Mouse (Mus musculus): ENCODE measurements at regions not wholly inside any gene's neighbourhood (a gene's known extent, or its start where the extent isn't known, plus 50 kb on each side); places are given as distances from the start of the nearest gene placed in this dataset.
"Not testable (repeated sequence)": the region's sequence is repeated elsewhere in the genome, so short reads cannot be mapped to it uniquely, and the experiment has no call there.

GRCm38 (mm10) chr19:35034408-35034807 is 112.2 kb downstream of the Kif20b start:
- no peak for ATAC-seq (replicated peaks; ENCODE audit: poor library complexity, severe bottlenecking)

GRCm38 (mm10) chr19:35045576-35045975 is 123.4 kb downstream of the Kif20b start:
- ATAC-seq (replicated peaks; ENCODE audit: poor library complexity, severe bottlenecking): no peak

- ATAC-seq (replicated peaks; ENCODE audit: poor library complexity, severe bottlenecking): no peak
These were observed 144.3 kb downstream of the Kif20b start for GRCm38 (mm10) chr19:35066352-35066935.

GRCm38 (mm10) chr19:35081126-35081525 is 159.0 kb downstream of the Kif20b start:
- ATAC-seq (replicated peaks; ENCODE audit: poor library complexity, severe bottlenecking): no peak

GRCm38 (mm10) chr19:35101244-35101643 is 179.1 kb downstream of the Kif20b start:
- no peak for ATAC-seq (replicated peaks; ENCODE audit: poor library complexity, severe bottlenecking)

GRCm38 (mm10) chr19:35114313-35114712 is 192.2 kb downstream of the Kif20b start:
- no peak for ATAC-seq (replicated peaks; ENCODE audit: poor library complexity, severe bottlenecking)

GRCm38 (mm10) chr19:35125278-35125677 is 203.1 kb downstream of the Kif20b start:
- 0 out of 2 replicates have a peak, but pooled peaks have one; percentile 22 for ATAC-seq (replicated peaks; ENCODE audit: poor library complexity, severe bottlenecking)

GRCm38 (mm10) chr19:35126594-35127051 is 204.5 kb downstream of the Kif20b start:
- ATAC-seq (replicated peaks; ENCODE audit: poor library complexity, severe bottlenecking): peak; percentile 38; the same call in 1 of the 2 replicates

- no peak; the same call in 1 of the 2 replicates for ATAC-seq (replicated peaks; ENCODE audit: poor library complexity, severe bottlenecking)
These were observed 205.9 kb downstream of the Kif20b start for GRCm38 (mm10) chr19:35128104-35128503.

GRCm38 (mm10) chr19:35143131-35143530 is 221.0 kb downstream of the Kif20b start:
- ATAC-seq (replicated peaks; ENCODE audit: poor library complexity, severe bottlenecking): no peak

GRCm38 (mm10) chr19:35143781-35144180 is 221.6 kb downstream of the Kif20b start:
- peak; percentile 91 for ATAC-seq (replicated peaks; ENCODE audit: poor library complexity, severe bottlenecking)

GRCm38 (mm10) chr19:35149476-35149875 is 227.3 kb downstream of the Kif20b start:
- ATAC-seq (replicated peaks; ENCODE audit: poor library complexity, severe bottlenecking): not testable (repeated sequence)

GRCm38 (mm10) chr19:35150780-35151725 is 228.9 kb downstream of the Kif20b start:
- peak; percentile 72 for ATAC-seq (replicated peaks; ENCODE audit: poor library complexity, severe bottlenecking)

- ATAC-seq (replicated peaks; ENCODE audit: poor library complexity, severe bottlenecking): peak; percentile 96
These were observed 229.7 kb downstream of the Kif20b start for GRCm38 (mm10) chr19:35151841-35152240.

GRCm38 (mm10) chr19:35157849-35158248 is 235.7 kb downstream of the Kif20b start:
- ATAC-seq (replicated peaks; ENCODE audit: poor library complexity, severe bottlenecking): no peak

- no peak for ATAC-seq (replicated peaks; ENCODE audit: poor library complexity, severe bottlenecking)
These were observed 242.6 kb downstream of the Kif20b start for GRCm38 (mm10) chr19:35164727-35165126.

GRCm38 (mm10) chr19:35170554-35170953 is 248.4 kb downstream of the Kif20b start:
- no peak for ATAC-seq (replicated peaks; ENCODE audit: poor library complexity, severe bottlenecking)

GRCm38 (mm10) chr19:35180102-35180501 is 257.9 kb downstream of the Kif20b start:
- ATAC-seq (replicated peaks; ENCODE audit: poor library complexity, severe bottlenecking): no peak

- ATAC-seq (replicated peaks; ENCODE audit: poor library complexity, severe bottlenecking): no peak
These were observed 283.5 kb downstream of the Kif20b start for GRCm38 (mm10) chr19:35205557-35206239.

- no peak for ATAC-seq (replicated peaks; ENCODE audit: poor library complexity, severe bottlenecking)
These were observed 322.0 kb downstream of the Kif20b start for GRCm38 (mm10) chr19:35244188-35244587.

GRCm38 (mm10) chr19:35247531-35247930 is 325.4 kb downstream of the Kif20b start:
- ATAC-seq (replicated peaks; ENCODE audit: poor library complexity, severe bottlenecking): no peak

All from granulocyte monocyte progenitor cell, adult 5-6 weeks (primary cell).